Comparison of ENCODE assay signal across 8 mouse cellular contexts in genomic region chr4:94978590-94979499, GRCm38 (mm10). TPM values are rescaled to one million over a fixed set of nuclear protein-coding genes. Genes with fewer than 3 reads are reported as not detected.
DNase-seq lines count a peak whose midpoint lies in the region; ATAC-seq and TF ChIP-seq lines count a peak whose summit lies in the region.

Gene Mysm1 (minus strand): TSS chr4:94979100.

- 0 out of 2 replicates have a peak, but pooled peaks have one; percentile 19 for TF ChIP-seq EP300 in ES-Bruce4 (IDR thresholded peaks at IDR 0.05; ENCODE audit: insufficient read depth, low read depth, low read length)
- TF ChIP-seq EP300 in liver, postnatal 0 days (IDR thresholded peaks at IDR 0.05; ENCODE audit: low read depth): no peak

- peak within 1 kb of the TSS; percentile 62 for H3K9ac ChIP-seq in ES-Bruce4 (ENCODE audit: low read depth, poor library complexity, severe bottlenecking)
- peak within 1 kb of the TSS; percentile 90 for H3K9ac ChIP-seq in forebrain, embryonic 13.5 days
- peak within 1 kb of the TSS; percentile 79 for H3K9ac ChIP-seq in liver, postnatal 0 days (replicated peaks)
- H3K9ac ChIP-seq in neural tube, embryonic 14.5 days (replicated peaks; ENCODE audit: low read depth, low read length): peak within 1 kb of the TSS; percentile 90

- ATAC-seq in cerebellum, adult (ENCODE audit: insufficient number of reproducible peaks, low FRiP score, low TSS enrichment): peak; percentile 98
- ATAC-seq in forebrain, embryonic 13.5 days: peak; percentile 100
- peak; percentile 100 for ATAC-seq in liver, postnatal 0 days
- peak; percentile 100 for ATAC-seq in neural tube, embryonic 14.5 days (ENCODE audit: low read depth)

- WGBS in forebrain, embryonic 13.5 days: under 1% methylated on average over 69 of the region's 69 CpGs
- under 1% methylated on average over 69 of the region's 69 CpGs for WGBS in large intestine, adult 2 months
- under 1% methylated on average over 65 of the region's 69 CpGs for WGBS in liver, postnatal 0 days (ENCODE audit: insufficient replicate concordance)
- WGBS in neural tube, embryonic 14.5 days: under 1% methylated on average over 65 of the region's 69 CpGs

- H3K9me3 ChIP-seq in ES-Bruce4 (replicated peaks; ENCODE audit: control insufficient read depth, insufficient read depth, low read length, poor library complexity, severe bottlenecking): no peaks in the 10 kb centered on the region
- no peaks in the 10 kb centered on the region for H3K9me3 ChIP-seq in forebrain, embryonic 13.5 days (replicated peaks)
- no peaks in the 10 kb centered on the region for H3K9me3 ChIP-seq in liver, postnatal 0 days (ENCODE audit: low read length)
- H3K9me3 ChIP-seq in neural tube, embryonic 14.5 days (ENCODE audit: control insufficient read depth, low read length): no peaks in the 10 kb centered on the region

- peak within 1 kb of the TSS; percentile 70 for H3K4me2 ChIP-seq in forebrain, embryonic 13.5 days
- peak within 1 kb of the TSS; percentile 81 for H3K4me2 ChIP-seq in liver, postnatal 0 days (ENCODE audit: low read depth, low read length)
- peak within 1 kb of the TSS; percentile 83 for H3K4me2 ChIP-seq in neural tube, embryonic 14.5 days (ENCODE audit: low read depth, low read length)

- no peaks in the 10 kb centered on the region for H3K4me1 ChIP-seq in ES-Bruce4 (ENCODE audit: control insufficient read depth, insufficient read depth, low read length)
- peaks cover 19% of the 10 kb centered on the region for H3K4me1 ChIP-seq in forebrain, embryonic 13.5 days
- peaks cover 12% of the 10 kb centered on the region for H3K4me1 ChIP-seq in liver, postnatal 0 days (ENCODE audit: insufficient read depth)
- H3K4me1 ChIP-seq in neural tube, embryonic 14.5 days (ENCODE audit: control insufficient read depth, insufficient read depth, low read length): peaks cover 11% of the 10 kb centered on the region

- H3K27ac ChIP-seq in ES-Bruce4 (ENCODE audit: insufficient read depth, low read length): no peak within 1 kb of the TSS
- H3K27ac ChIP-seq in forebrain, embryonic 13.5 days: peak within 1 kb of the TSS; percentile 76
- H3K27ac ChIP-seq in liver, postnatal 0 days (ENCODE audit: low read depth): peak within 1 kb of the TSS; percentile 83
- H3K27ac ChIP-seq in neural tube, embryonic 14.5 days (ENCODE audit: low read depth, low read length): peak within 1 kb of the TSS; percentile 87

- peak; percentile 96 to 97 for DNase-seq in heart, postnatal 10 days
- peak; percentile 59 for DNase-seq in large intestine, adult 2 months (ENCODE audit: low read depth, low spot score)
- peak; percentile 98 for DNase-seq in liver, postnatal 0 days
- DNase-seq in testis, postnatal 10 days (ENCODE audit: low spot score): peak; percentile 97

- H3K27me3 ChIP-seq in ES-Bruce4 (ENCODE audit: control insufficient read depth, insufficient read depth, low read length, poor library complexity, severe bottlenecking): no peaks in the 10 kb centered on the region
- no peaks in the 10 kb centered on the region for H3K27me3 ChIP-seq in forebrain, embryonic 13.5 days
- no peaks in the 10 kb centered on the region for H3K27me3 ChIP-seq in liver, postnatal 0 days (ENCODE audit: insufficient read depth, low read length)
- H3K27me3 ChIP-seq in neural tube, embryonic 14.5 days (ENCODE audit: control insufficient read depth, insufficient read depth, low read length): no peaks in the 10 kb centered on the region

- TF ChIP-seq POLR2A in ES-Bruce4 (IDR thresholded peaks at IDR 0.05; ENCODE audit: insufficient read depth, low read length): peak; percentile 96

- intact Hi-C loops in heart, postnatal 10 days (cut with DNase I): no loop called here

- no peak for TF ChIP-seq CTCF in ES-Bruce4 (IDR thresholded peaks at IDR 0.05; ENCODE audit: low read depth, low read length)
- no peak for TF ChIP-seq CTCF in liver, postnatal 0 days (IDR thresholded peaks at IDR 0.05; ENCODE audit: low read depth)

- H3K4me3 ChIP-seq in ES-Bruce4 (ENCODE audit: low read depth, low read length): peak within 1 kb of the TSS; percentile 87
- H3K4me3 ChIP-seq in forebrain, embryonic 13.5 days: peak within 1 kb of the TSS; percentile 69
- peak within 1 kb of the TSS; percentile 90 for H3K4me3 ChIP-seq in liver, postnatal 0 days (ENCODE audit: low read depth, low read length)
- peak within 1 kb of the TSS; percentile 71 for H3K4me3 ChIP-seq in neural tube, embryonic 14.5 days (ENCODE audit: low read depth, low read length)

- H3K36me3 ChIP-seq in ES-Bruce4 (ENCODE audit: control insufficient read depth, insufficient read depth, low read length, poor library complexity, severe bottlenecking): peaks cover 9% of the 10 kb centered on the region
- H3K36me3 ChIP-seq in forebrain, embryonic 13.5 days (ENCODE audit: poor library complexity, severe bottlenecking): peaks cover 20% of the 10 kb centered on the region
- peaks cover 4% of the 10 kb centered on the region; the same call in 1 of the 2 replicates for H3K36me3 ChIP-seq in liver, postnatal 0 days (replicated peaks; ENCODE audit: insufficient read depth, low read length)
- H3K36me3 ChIP-seq in neural tube, embryonic 14.5 days (ENCODE audit: control insufficient read depth, insufficient read depth, low read length): peaks cover 4% of the 10 kb centered on the region; the same call in 1 of the 2 replicates

RNA-seq across cellular contexts. Expression of gene Mysm1, which starts in this region (rescaled TPM):
- polyA plus RNA-seq in ES-Bruce4 (2011; ENCODE audit: insufficient read depth, insufficient read length, low read depth, missing spikeins): 41.4 and 41.9 TPM in 2 replicates
- polyA plus RNA-seq in forebrain, embryonic 13.5 days (2015; fragmentation: Nextera tagmentation; extraction: Ambion mirVana): 31.9 and 32.7 TPM in 2 replicates
- total RNA-seq in heart, postnatal 10 days (2021): 10 to 100 TPM; 13.4 to 15.7 TPM
- polyA plus RNA-seq in large intestine, adult 2 months (2012; rRNA removed): 2.6 and 5.0 TPM in 2 replicates
- polyA plus RNA-seq in liver, postnatal 0 days (2015; fragmentation: Nextera tagmentation; extraction: Ambion mirVana): 6.1 and 9.3 TPM in 2 replicates
- 34.5 and 46.8 TPM in 2 replicates for polyA plus RNA-seq in neural tube, embryonic 14.5 days (2014; fragmentation: Nextera tagmentation; extraction: Ambion mirVana)
